Mouse (Mus musculus): ENCODE results near the gene Galnt4.

Galnt4 gene

GRCm38 (mm10) chr10:99107964-99108363, at the start of gene Galnt4:
Galnt4 (plus strand) TSS chr10:99108159.
- peak; percentile 93 for DNase-seq

- peak; percentile 69 for DNase-seq
Measured at GRCm38 (mm10) chr10:99060588-99060987, 47.4 kb upstream of the Galnt4 start.

- DNase-seq: no peak
Measured at GRCm38 (mm10) chr10:99061418-99061817, 46.5 kb upstream of the Galnt4 start.

- no peak for DNase-seq
Measured at GRCm38 (mm10) chr10:99062546-99062945, 45.4 kb upstream of the Galnt4 start.

GRCm38 (mm10) chr10:99076113-99076895, 31.7 kb upstream of the Galnt4 start:
- no peak for DNase-seq

- DNase-seq: no peak
Measured at GRCm38 (mm10) chr10:99078621-99079020, 29.3 kb upstream of the Galnt4 start.

GRCm38 (mm10) chr10:99081569-99081990, 26.4 kb upstream of the Galnt4 start:
- DNase-seq: no peak

DNA sequence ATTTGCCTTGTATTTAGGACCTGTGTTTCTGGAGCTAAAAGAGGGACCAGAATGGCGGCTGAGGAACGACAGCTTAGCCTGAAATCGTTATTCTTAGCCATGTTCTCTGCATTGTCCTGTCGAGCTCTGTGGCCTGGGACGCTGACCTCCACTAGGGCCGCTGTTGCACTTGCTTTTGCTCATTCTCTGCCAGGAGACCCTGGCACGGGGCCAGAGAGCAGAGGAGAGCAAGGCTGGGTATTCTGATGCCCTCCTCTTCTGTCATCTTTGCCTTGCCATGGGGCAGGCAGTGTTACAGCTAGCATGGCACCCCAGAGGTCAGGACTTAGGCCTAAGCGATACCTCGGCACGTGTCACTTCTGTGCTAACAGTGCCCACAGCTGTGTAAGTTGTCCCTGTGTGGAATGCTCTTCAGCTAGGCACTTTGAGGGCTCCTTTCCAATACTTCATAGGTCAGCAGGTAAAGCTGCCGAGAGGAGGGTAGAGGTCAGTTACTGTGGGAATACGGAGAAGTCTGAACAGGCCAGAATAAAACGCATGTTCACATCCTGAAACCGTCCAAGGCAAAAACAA, 24.4 kb upstream of the Galnt4 start:
- peak; percentile 47 for DNase-seq

- DNase-seq: peak; percentile 94
Measured at GRCm38 (mm10) chr10:99084397-99085239, 23.3 kb upstream of the Galnt4 start.

DNA sequence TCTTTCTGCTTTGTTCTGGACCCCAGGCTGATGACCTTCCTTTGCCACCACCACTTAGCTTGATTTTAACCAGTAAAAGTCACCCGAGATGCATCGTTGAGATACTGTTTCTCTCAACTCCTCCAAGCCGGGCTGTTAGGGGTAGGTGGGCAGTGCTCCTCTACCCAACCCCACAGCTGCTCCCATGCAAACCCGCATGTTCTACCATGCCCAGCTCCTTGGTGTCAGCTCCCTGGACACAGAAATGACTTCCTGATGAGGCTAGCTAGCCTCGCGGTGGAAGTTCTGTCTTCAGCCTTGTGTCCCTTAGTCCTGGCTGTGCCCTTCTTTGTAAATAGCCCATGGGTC, 22.7 kb upstream of the Galnt4 start:
- no peak for DNase-seq

DNA sequence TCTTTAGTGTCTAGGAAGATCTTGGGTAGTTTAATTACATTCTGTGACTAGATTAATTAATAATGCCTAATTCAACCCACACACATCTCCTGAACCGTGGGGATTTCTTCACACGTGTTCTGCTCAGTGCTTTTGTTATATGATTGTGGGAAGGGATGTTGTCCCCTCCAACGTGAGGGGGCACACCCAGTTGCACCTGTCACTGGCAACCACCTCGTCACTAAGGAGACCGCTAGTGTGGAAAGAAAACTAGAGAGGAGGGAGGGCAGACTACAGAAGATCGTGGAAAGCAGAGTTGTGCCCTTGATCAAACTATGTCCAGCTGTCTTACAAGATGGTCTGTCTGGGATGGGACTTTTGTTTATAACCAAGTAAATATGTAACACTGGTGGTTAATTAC, 21.9 kb upstream of the Galnt4 start:
- no peak for DNase-seq

- DNase-seq: no peak
Measured at GRCm38 (mm10) chr10:99089906-99090305, 18.1 kb upstream of the Galnt4 start.

GRCm38 (mm10) chr10:99093364-99093763, 14.6 kb upstream of the Galnt4 start:
- no peak for DNase-seq

GRCm38 (mm10) chr10:99095114-99095513, 12.8 kb upstream of the Galnt4 start:
- DNase-seq: no peak

GRCm38 (mm10) chr10:99097374-99097773, 10.6 kb upstream of the Galnt4 start:
- DNase-seq: peak; percentile 71

GRCm38 (mm10) chr10:99105522-99105921, 2.4 kb upstream of the Galnt4 start:
- no peak for DNase-seq

DNA sequence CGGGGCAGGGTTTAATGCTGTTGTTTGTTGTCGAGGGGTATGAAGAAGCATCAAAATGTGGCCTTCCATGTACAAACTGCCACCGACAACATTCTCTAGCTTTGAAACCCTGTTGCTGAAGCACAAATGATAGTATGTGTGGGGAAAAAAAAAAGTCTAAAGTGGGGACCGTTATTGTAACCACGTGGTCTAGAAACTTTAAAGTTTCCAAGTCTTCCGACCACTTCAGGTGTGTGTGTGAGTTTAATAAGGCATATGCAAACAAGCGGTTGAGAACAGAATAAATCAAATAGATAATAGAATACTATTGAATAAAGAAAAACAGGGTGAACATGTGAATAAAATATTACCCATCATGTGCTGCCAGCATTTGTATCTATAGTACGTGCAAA, 1.7 kb upstream of the Galnt4 start:
- no peak for DNase-seq

GRCm38 (mm10) chr10:99106703-99107631, 992 bp upstream of the Galnt4 start, which contains the start of gene Poc1b:
Poc1b (plus strand) TSS chr10:99107036.
- peak; percentile 88 for DNase-seq

GRCm38 (mm10) chr10:99108431-99108982, 548 bp downstream of the Galnt4 start:
- DNase-seq: no peak

DNA sequence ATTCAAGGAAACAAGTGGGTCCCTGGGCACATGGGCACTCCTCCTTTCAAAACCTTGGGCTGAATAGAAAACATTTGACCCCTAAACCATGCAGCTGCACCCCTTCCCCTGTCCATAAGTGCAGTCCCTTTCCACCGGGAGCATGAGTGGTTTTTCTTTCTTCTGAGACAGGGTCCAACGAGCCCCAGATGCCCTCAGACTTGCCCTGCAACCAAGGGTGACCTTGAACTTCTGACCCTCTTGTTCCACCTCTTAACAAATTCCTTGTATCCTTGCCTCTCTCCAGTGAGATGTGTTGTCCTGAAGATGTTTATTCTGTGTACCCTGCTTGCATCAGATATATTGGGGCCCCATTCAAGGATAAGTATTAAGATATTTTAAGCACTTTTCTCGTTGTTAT, 5.6 kb downstream of the Galnt4 start:
- no peak for DNase-seq

GRCm38 (mm10) chr10:99114295-99114694, 6.3 kb downstream of the Galnt4 start:
- DNase-seq: no peak

Data from lung, postnatal 36 days (tissue).